Mouse (Mus musculus): ENCODE results near the gene Gars. TPM values are rescaled to one million over a fixed set of nuclear protein-coding genes. Genes with fewer than 3 reads are reported as not detected.

Gene Gars
- total RNA-seq, 2 experiments from 2014 or later, result 57.5 to 61.3 TPM

- DNase-seq (ENCODE audit: low spot score), result no peak
- intact Hi-C loops (cut with DNase I), result no loop called here
Measured at GRCm38 (mm10) chr6:55082261-55083051, 44.6 kb downstream of the Gars start.

GRCm38 (mm10) chr6:55087355-55087754 lies 49.5 kb downstream of the Gars start:
- no peak for DNase-seq (ENCODE audit: low spot score)
- intact Hi-C loops (cut with DNase I), result no loop called here

DNA sequence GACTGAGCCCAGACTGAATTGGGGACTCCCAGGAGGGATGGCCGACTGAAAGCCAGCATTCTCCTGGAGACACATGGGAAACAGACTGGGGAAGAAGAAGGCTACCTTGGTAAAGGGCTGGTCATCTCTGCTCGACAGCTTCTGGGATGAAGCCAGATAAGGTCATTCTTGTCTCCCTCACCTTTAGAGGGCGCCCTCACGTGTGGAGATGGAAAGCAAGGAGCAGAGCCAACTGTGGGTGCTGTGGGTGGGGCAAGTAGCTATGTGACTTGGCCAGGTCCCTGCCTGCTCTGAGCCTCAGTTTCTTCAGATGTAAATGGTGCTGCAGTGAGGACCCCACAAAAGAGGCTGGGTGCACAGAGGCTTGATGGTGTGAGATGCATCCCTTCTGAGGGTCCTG lies 52.8 kb downstream of the Gars start:
- intact Hi-C loops (cut with DNase I), result loop anchor here (5.0 kb wide), 1 partner anchor 77 kb away; no protein-coding TSS in a partner anchor
- DNase-seq (ENCODE audit: low spot score), result no peak

DNA sequence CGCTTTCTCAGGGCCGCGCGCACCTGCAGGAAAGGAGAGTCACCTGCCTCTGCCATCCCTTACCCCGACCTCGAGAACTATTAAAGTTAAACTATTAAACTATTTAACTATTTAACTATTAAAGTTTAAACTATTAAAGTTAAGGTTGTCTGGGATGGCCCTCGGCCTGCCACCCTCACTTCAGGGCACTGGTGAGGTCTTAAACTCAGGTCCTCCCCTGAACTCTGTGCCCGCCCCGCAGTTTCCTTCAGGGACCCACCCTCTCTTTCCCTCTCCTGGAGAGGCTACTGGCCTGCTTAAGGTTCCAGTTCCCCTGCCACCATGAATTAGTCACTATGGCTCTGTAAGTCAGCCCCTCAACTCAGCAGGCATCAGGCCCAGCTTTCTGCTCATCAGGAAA lies 53.6 kb downstream of the Gars start:
- intact Hi-C loops (cut with DNase I), result loop anchor here (5.0 kb wide), 1 partner anchor 76 kb away; no protein-coding TSS in a partner anchor
- no peak for DNase-seq (ENCODE audit: low spot score)

- intact Hi-C loops (cut with DNase I), result loop anchor here (5.0 kb wide), 1 partner anchor 74 kb away; no protein-coding TSS in a partner anchor
- no peak for DNase-seq (ENCODE audit: low spot score)
Measured at GRCm38 (mm10) chr6:55093431-55094146, 55.8 kb downstream of the Gars start.

DNA sequence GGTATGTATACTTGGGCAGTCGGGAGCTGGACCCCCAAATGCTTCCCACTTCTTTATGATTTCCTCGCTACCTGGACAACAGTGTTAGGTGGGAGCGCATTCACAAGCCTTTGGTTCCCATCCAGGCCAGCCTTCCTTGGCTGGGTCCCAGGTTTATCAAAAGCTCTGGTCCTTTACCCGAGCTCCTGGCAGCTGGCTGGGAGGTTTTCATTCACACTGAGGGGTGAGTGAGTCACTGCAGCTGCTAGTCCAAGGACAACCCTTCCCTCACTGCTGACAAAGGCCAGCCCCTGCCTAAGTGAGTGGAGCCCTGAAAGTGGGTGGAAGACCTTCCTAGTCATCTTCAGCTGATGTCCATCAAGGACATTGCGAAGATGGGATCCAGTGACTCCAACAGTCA lies 60.2 kb downstream of the Gars start:
- intact Hi-C loops (cut with DNase I), result no loop called here
- DNase-seq (ENCODE audit: low spot score), result no peak

GRCm38 (mm10) chr6:55098603-55099002 lies 60.8 kb downstream of the Gars start:
- no peak for DNase-seq (ENCODE audit: low spot score)
- intact Hi-C loops (cut with DNase I), result no loop called here

DNA sequence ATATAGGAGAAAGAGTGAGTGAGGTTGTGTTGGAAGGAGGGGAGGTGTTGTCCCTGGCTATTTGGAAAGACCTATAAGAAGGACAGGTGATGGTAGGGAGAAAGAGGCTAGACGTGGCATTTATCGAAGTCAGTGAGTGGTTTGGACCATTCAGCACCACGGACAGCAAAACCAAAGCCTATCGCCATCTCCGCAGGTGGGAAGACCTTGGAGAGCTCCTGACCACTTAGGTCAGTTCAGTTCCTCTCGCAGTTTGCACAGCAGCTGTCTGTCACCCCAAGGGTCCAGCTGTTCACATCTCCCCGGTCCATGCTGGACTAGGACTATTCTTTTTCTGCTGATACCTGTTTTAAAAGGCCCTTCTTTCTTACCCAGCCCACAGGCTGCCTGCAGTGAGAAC lies 70.6 kb downstream of the Gars start:
- intact Hi-C loops (cut with DNase I), result no loop called here
- DNase-seq (ENCODE audit: low spot score), result no peak

- intact Hi-C loops (cut with DNase I), result no loop called here
- no peak for DNase-seq (ENCODE audit: low spot score)
Measured at GRCm38 (mm10) chr6:55117325-55118109, 79.7 kb downstream of the Gars start.

DNA sequence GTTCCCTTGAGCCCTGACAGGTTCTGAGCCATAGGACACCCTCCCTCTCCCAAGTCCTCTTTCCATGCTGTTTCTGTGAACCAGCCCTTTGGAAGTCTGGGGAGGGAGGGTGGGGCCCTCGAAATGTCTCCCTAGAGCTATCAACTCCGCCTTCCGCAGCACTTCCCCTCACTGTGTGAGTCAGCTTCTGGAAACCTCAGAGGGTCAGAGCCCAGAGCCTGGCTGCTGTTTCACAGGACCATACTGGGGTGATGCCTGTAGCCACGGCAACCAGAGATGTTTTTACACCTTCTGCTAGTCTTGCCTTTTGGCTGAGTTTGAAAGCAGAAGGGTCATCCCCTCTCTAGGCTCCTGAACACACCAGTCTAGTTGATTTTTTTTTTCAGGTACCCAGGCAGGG lies 85.2 kb downstream of the Gars start:
- DNase-seq (ENCODE audit: low spot score), result peak; percentile 23
- intact Hi-C loops (cut with DNase I), result no loop called here

- DNase-seq (ENCODE audit: low spot score), result no peak
- intact Hi-C loops (cut with DNase I), result no loop called here
Measured at GRCm38 (mm10) chr6:55126576-55126975, 88.8 kb downstream of the Gars start.

DNA sequence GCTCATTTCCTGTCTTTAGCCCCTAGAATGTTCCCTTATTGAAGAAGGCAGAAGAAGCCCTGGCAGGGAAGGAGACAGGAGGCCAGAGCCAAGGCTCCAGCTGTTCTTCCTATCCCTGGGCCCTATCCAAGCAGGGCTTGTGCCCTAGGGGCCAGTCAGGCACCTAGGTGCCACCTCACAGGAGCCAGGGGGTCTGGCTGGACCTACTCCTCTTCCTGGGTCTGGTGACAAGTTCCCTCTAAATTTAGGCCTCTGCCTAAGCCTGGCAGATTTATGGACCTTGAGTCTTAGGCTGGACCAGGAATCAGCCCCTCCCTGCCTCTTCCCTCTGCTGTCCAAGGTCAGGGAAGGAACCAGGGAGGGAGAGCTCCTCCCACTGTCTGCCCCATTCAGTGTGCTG lies 90.6 kb downstream of the Gars start:
- intact Hi-C loops (cut with DNase I), result no loop called here
- DNase-seq (ENCODE audit: low spot score), result no peak

Other genes starting within 250 kb of the Gars start
- 10 to 100 TPM; 17.2 to 17.6 TPM for gene Znrf2, start 221.1 kb upstream of the Gars start, total RNA-seq (2021)
- gene Nod1, start 65.4 kb upstream of the Gars start, total RNA-seq (2021), result 10 to 100 TPM; 17.1 to 19.6 TPM
- 10 to 100 TPM; 21.8 to 26.1 TPM for gene Ggct, start 45.1 kb upstream of the Gars start, total RNA-seq (2021)
- 10 to 100 TPM; 20.3 to 20.5 TPM for gene Crhr2, start 95.0 kb downstream of the Gars start, total RNA-seq (2021)
- gene Inmt, start 137.0 kb downstream of the Gars start, total RNA-seq (2021), result 10 to 100 TPM in 1 of 2 experiments, 1 to 10 TPM in 1; 9.5 to 10.2 TPM
- 1 to 10 TPM; 4.1 to 4.4 TPM for gene Mindy4, start 165.4 kb downstream of the Gars start, total RNA-seq (2021)